Mouse (Mus musculus) cerebellum, adult (tissue): ENCODE data around the gene Otub1.

Source experiments
- ATAC-seq: cut with Nextera tagmentation; 2 replicates; pipeline ENCODE4 v1.9.2; 2017; ENCODE audit warnings: mild to moderate bottlenecking, moderate library complexity, mixed read lengths; ENCODE audit not compliant: insufficient number of reproducible peaks, low FRiP score, low TSS enrichment

The Otub1 gene

GRCm38 (mm10) chr19:7205753-7206736, at the start of gene Otub1:
Gene Otub1, minus strand, starts transcription at chr19:7206316.
- ATAC-seq = peak; percentile 77; the same call in 1 of the 2 replicates

GRCm38 (mm10) chr19:7246021-7246420, 39.9 kb upstream of the Otub1 start:
- no peak for ATAC-seq

GRCm38 (mm10) chr19:7240782-7241690, 34.9 kb upstream of the Otub1 start, which contains the start of gene Naa40:
Gene Naa40, minus strand, starts transcription at chr19:7241183.
- peak; percentile 91 for ATAC-seq

- no peak for ATAC-seq
Observed at GRCm38 (mm10) chr19:7240291-7240690, 34.2 kb upstream of the Otub1 start.

GRCm38 (mm10) chr19:7239574-7239973, 33.5 kb upstream of the Otub1 start:
- no peak for ATAC-seq

GRCm38 (mm10) chr19:7236742-7237141, 30.6 kb upstream of the Otub1 start:
- no peak for ATAC-seq

GRCm38 (mm10) chr19:7236011-7236410, 29.9 kb upstream of the Otub1 start:
- ATAC-seq = no peak

- no peak for ATAC-seq
Observed at GRCm38 (mm10) chr19:7235461-7235860, 29.3 kb upstream of the Otub1 start.

GRCm38 (mm10) chr19:7234537-7235221, 28.6 kb upstream of the Otub1 start:
- peak; percentile 70; the same call in 1 of the 2 replicates for ATAC-seq

GRCm38 (mm10) chr19:7226511-7226914, 20.4 kb upstream of the Otub1 start:
- ATAC-seq = no peak

- no peak for ATAC-seq
Observed at GRCm38 (mm10) chr19:7225096-7225690, 19.1 kb upstream of the Otub1 start.

- no peak for ATAC-seq
Observed at GRCm38 (mm10) chr19:7224253-7224652, 18.1 kb upstream of the Otub1 start.

GRCm38 (mm10) chr19:7223488-7223887, 17.4 kb upstream of the Otub1 start:
- ATAC-seq = no peak

GRCm38 (mm10) chr19:7222196-7222595, 16.1 kb upstream of the Otub1 start:
- no peak for ATAC-seq

- ATAC-seq = no peak
Observed at GRCm38 (mm10) chr19:7218753-7219152, 12.6 kb upstream of the Otub1 start.

GRCm38 (mm10) chr19:7217926-7218267, 11.8 kb upstream of the Otub1 start:
- no peak for ATAC-seq

GRCm38 (mm10) chr19:7217162-7217925, 11.2 kb upstream of the Otub1 start, which contains the start of gene Cox8a:
Gene Cox8a, minus strand, starts transcription at chr19:7217616.
- ATAC-seq = peak; percentile 96

GRCm38 (mm10) chr19:7214484-7214883, 8.4 kb upstream of the Otub1 start:
- ATAC-seq = no peak

- no peak for ATAC-seq
Observed at GRCm38 (mm10) chr19:7213010-7213409, 6.9 kb upstream of the Otub1 start.
